Mouse (Mus musculus) kidney, postnatal 0 days (tissue): ENCODE results near the gene Sprr2k. TPM values are rescaled to one million over a fixed set of nuclear protein-coding genes. Genes with fewer than 3 reads are reported as not detected.

Experiments used
- ATAC-seq: fragments of 200-750 bp; cut with Nextera tagmentation; replicated peaks from 2 replicates; pipeline ENCODE4 v1.8.0; 2017; ENCODE audit warnings: low read depth, moderate number of reproducible peaks, moderate TSS enrichment, moderate library complexity; ENCODE audit not compliant: low FRiP score
- DNase-seq: peaks from one replicate; pipeline ENCODE4 v3.0.0-alpha.2; 2016; ENCODE audit warnings: low spot score
- H3K27ac ChIP-seq: fragments of 300-500 bp; sonication (generic); 2 replicates; pipeline ENCODE4 v1.5.1; 2014; ENCODE audit warnings: mild to moderate bottlenecking
- H3K27me3 ChIP-seq: fragments of 300-500 bp; sonication (generic); 2 replicates; pipeline ENCODE4 v1.6.1; 2014; ENCODE audit warnings: low read length, mixed read lengths; ENCODE audit not compliant: insufficient read depth
- H3K36me3 ChIP-seq: fragments of 300-500 bp; sonication (generic); 2 replicates; pipeline ENCODE4 v1.6.1; 2014; ENCODE audit warnings: low read length, mixed read lengths; ENCODE audit not compliant: insufficient read depth
- H3K4me1 ChIP-seq: fragments of 300-500 bp; sonication (generic); replicated peaks from 2 replicates; pipeline ENCODE4 v1.6.1; 2014; ENCODE audit warnings: antibody characterized with exemption, low read length, mixed read lengths; ENCODE audit not compliant: insufficient read depth
- H3K4me2 ChIP-seq: fragments of 300-500 bp; sonication (generic); 2 replicates; pipeline ENCODE4 v1.6.1; 2014; ENCODE audit warnings: mild to moderate bottlenecking, low read length, moderate library complexity, mixed read lengths
- H3K4me3 ChIP-seq: fragments of 300-500 bp; sonication (generic); replicated peaks from 2 replicates; pipeline ENCODE4 v1.5.1; 2014; ENCODE audit warnings: low read depth, low read length
- H3K9ac ChIP-seq: fragments of 300-500 bp; sonication (generic); 2 replicates; pipeline ENCODE4 v1.6.1; 2014; ENCODE audit warnings: low read depth, low read length
- H3K9me3 ChIP-seq: fragments of 300-500 bp; sonication (generic); replicated peaks from 2 replicates; pipeline ENCODE4 v1.6.1; 2016; ENCODE audit warnings: low read length, inconsistent platforms, mixed read lengths
- CTCF ChIP-seq: IDR thresholded peaks from 2 replicates; pipeline ENCODE4 v1.5.1; 2016; ENCODE audit warnings: antibody characterized with exemption, low read depth, mild to moderate bottlenecking, moderate library complexity
- WGBS: fragments of 180-500 bp; shearing (Covaris S2); extraction: QIAGEN DNeasy Blood & Tissue Kit; methylation state at CpG from one replicate; pipeline ENCODE4 v1.1.7; 2014; 5-methylcytosine and 5-hydroxymethylcytosine counted together
- polyA plus RNA-seq: library from polyadenylated mRNA; unstranded; fragments of >200 nt; fragmentation: Nextera tagmentation; extraction: Ambion mirVana; gene quantifications from 2 replicates; pipeline ENCODE4 v1.2.1, GENCODE M21; 2015

Sprr2k gene
- not detected in 2 replicates for polyA plus RNA-seq

DNA sequence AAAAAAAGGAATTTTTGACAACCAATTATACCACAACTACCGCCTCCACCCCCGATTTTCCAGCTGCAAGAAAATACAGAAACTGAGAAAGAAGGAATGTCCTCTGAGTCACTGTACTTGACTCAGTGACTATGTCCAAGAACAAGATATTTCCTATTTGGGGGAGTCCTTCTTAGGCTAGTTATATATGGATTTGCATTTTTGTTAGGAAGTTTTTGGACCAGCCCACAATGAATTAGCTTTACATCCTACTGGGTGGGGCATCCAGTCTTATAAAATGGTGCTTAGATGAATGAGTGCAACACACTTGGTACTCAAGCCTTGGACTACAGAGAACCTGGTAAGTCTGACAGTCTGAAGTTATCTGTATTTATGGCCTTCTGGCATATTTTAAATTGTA is at the start of gene Sprr2k:
Gene Sprr2k, plus strand, starts transcription at position 301 of the 400 bp plus-strand sequence.
- Histone ChIP-seq H3K27ac (no peak within 1 kb of the TSS), H3K4me1 (no peaks in the 10 kb centered on the region), H3K36me3 (no peaks in the 10 kb centered on the region), H3K4me3 (no peak within 1 kb of the TSS), H3K27me3 (no peaks in the 10 kb centered on the region), H3K9me3 (no peaks in the 10 kb centered on the region), H3K9ac (no peak within 1 kb of the TSS), H3K4me2 (no peak within 1 kb of the TSS)
- no peak for ATAC-seq
- 89% methylated on average over 2 of the region's 2 CpGs for WGBS
- DNase-seq, result no peak
- no peak for TF ChIP-seq CTCF

GRCm38 (mm10) chr3:92385385-92385784 is 47.0 kb upstream of the Sprr2k start, which contains the start of gene Sprr2h:
Sprr2h (plus strand) TSS chr3:92385685.
- Histone ChIP-seq H3K4me2 (no peak within 1 kb of the TSS), H3K4me1 (no peaks in the 10 kb centered on the region), H3K27me3 (no peaks in the 10 kb centered on the region), H3K9ac (no peak within 1 kb of the TSS), H3K36me3 (no peaks in the 10 kb centered on the region), H3K4me3 (no peak within 1 kb of the TSS), H3K27ac (no peak within 1 kb of the TSS), H3K9me3 (no peaks in the 10 kb centered on the region)
- no peak for DNase-seq
- 74% methylated on average over 1 of the region's 1 CpGs for WGBS
- no peak for TF ChIP-seq CTCF
- ATAC-seq, result no peak

DNA sequence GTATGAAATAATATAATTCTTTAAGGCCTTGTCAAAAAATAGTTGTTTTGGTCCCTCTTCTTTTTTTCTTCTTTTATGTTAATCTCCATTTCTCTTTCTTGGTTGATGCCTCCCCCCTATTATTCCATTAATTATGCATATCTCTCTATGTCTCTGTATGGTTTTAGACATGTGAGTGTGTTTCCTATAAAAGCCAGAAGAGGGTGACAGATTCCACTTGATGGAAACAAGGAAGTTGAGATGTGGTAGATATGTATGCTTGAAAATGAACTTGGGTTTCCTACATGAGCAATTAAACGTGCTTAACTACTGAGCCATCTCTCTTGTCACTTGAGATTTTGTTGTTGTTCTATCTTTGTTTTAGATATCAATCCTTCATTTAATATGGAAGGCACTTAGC is 38.1 kb upstream of the Sprr2k start:
- H3K9ac ChIP-seq, result no peak overlapping the region
- WGBS, result 34% methylated on average over 1 of the region's 1 CpGs
- no peak overlapping the region for H3K4me2 ChIP-seq
- no peak overlapping the region for H3K27ac ChIP-seq
- no peak overlapping the region for H3K4me3 ChIP-seq
- no peaks in the 10 kb centered on the region for H3K36me3 ChIP-seq
- peak; percentile 66 for TF ChIP-seq CTCF
- H3K9me3 ChIP-seq, result no peaks in the 10 kb centered on the region
- ATAC-seq (no peak), DNase-seq (peak; percentile 30)
- H3K4me1 ChIP-seq, result no peaks in the 10 kb centered on the region
- H3K27me3 ChIP-seq, result no peaks in the 10 kb centered on the region

DNA sequence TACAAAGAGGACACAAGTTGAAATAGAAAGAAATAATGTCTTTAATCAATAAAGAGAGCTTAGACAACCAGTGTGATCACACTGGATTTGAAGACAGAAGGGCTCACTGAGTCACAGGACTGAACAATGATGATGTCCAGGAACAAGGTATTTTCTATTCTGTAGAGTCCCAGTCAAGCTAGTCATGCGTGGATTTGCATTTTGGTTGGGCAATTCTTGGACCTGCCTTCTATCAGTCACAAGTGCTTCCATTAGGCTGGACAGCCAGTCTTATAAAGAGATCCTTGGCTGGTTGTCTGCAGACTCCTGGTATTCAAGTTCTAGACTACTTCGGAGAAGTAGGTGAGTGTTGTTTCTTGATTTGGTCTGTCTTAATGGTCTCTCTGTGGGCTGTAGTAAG is 24.7 kb upstream of the Sprr2k start, which contains the start of gene Sprr2i:
Gene Sprr2i, plus strand, starts transcription at position 301 of the 400 bp plus-strand sequence.
- ATAC-seq (no peak), DNase-seq (no peak)
- Histone ChIP-seq H3K4me2 (no peak within 1 kb of the TSS), H3K9me3 (no peaks in the 10 kb centered on the region), H3K4me1 (no peaks in the 10 kb centered on the region), H3K36me3 (no peaks in the 10 kb centered on the region), H3K9ac (no peak within 1 kb of the TSS), H3K4me3 (no peak within 1 kb of the TSS), H3K27me3 (no peaks in the 10 kb centered on the region), H3K27ac (no peak within 1 kb of the TSS)
- WGBS, result 90% methylated on average over 2 of the region's 2 CpGs
- no peak for TF ChIP-seq CTCF

GRCm38 (mm10) chr3:92417782-92418181 is 14.6 kb upstream of the Sprr2k start, which contains the start of gene Sprr2j-ps:
Sprr2j-ps (plus strand) TSS chr3:92418082.
- H3K36me3 ChIP-seq, result no peaks in the 10 kb centered on the region
- TF ChIP-seq CTCF, result no peak
- no peak within 1 kb of the TSS for H3K4me3 ChIP-seq
- whole genome bisulfite sequencing, result 92% methylated on average over 2 of the region's 2 CpGs
- H3K9me3 ChIP-seq, result no peaks in the 10 kb centered on the region
- no peak within 1 kb of the TSS for H3K9ac ChIP-seq
- H3K27me3 ChIP-seq, result no peaks in the 10 kb centered on the region
- ATAC-seq, result no peak
- no peak within 1 kb of the TSS for H3K4me2 ChIP-seq
- H3K27ac ChIP-seq, result no peak within 1 kb of the TSS
- H3K4me1 ChIP-seq, result no peaks in the 10 kb centered on the region
- no peak for DNase-seq

DNA sequence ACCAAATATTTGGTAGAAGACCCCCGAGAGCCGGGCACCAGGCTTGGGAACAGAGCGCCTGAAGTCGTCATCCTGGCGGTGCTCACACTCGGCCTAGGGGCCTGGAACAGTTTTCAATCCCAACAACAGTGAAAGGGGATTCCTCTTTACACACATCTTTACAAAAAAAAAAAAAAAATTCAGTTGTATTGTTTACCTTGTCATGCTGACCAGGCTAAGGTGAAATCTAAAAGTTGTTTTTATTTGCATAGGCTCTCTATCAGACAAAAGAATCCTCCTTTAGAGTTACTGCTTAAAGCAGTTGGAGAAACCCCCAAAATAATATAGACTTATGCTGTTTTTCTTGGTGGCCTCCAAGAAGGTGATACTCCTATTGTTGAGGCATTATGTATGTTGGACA is 3.1 kb upstream of the Sprr2k start, which contains the start of gene Gm9774:
Gene Gm9774, minus strand, starts transcription at position 101 of the 400 bp plus-strand sequence.
- Histone ChIP-seq H3K4me1 (no peaks in the 10 kb centered on the region), H3K9me3 (no peaks in the 10 kb centered on the region), H3K36me3 (no peaks in the 10 kb centered on the region), H3K27me3 (no peaks in the 10 kb centered on the region), H3K27ac (no peak within 1 kb of the TSS), H3K9ac (no peak within 1 kb of the TSS), H3K4me2 (no peak within 1 kb of the TSS), H3K4me3 (no peak within 1 kb of the TSS)
- TF ChIP-seq CTCF, result no peak
- WGBS, result 92% methylated on average over 6 of the region's 6 CpGs
- no peak for ATAC-seq
- DNase-seq, result no peak

GRCm38 (mm10) chr3:92438689-92439088 is 6.3 kb downstream of the Sprr2k start, which contains the start of gene Sprr1b:
Sprr1b (minus strand) TSS chr3:92438789.
- Histone ChIP-seq H3K4me2 (no peak within 1 kb of the TSS), H3K36me3 (no peaks in the 10 kb centered on the region), H3K4me1 (no peaks in the 10 kb centered on the region), H3K9ac (no peak within 1 kb of the TSS), H3K27ac (no peak within 1 kb of the TSS), H3K27me3 (no peaks in the 10 kb centered on the region), H3K9me3 (no peaks in the 10 kb centered on the region), H3K4me3 (no peak within 1 kb of the TSS)
- 92% methylated on average over 3 of the region's 3 CpGs for WGBS
- TF ChIP-seq CTCF, result no peak
- ATAC-seq (no peak), DNase-seq (no peak)
